Mouse (Mus musculus) erythroblast, embryonic 14.5 days (primary cell): ENCODE measurements around the gene Zbtb14. TPM values are rescaled to one million over a fixed set of nuclear protein-coding genes. Genes with fewer than 3 reads are reported as not detected.

Source experiments
- H3K27me3 ChIP-seq: 2 replicates; pipeline ENCODE4 v1.6.1; 2012; ENCODE audit warnings: inconsistent platforms; ENCODE audit not compliant: control insufficient read depth
- H3K36me3 ChIP-seq: 2 replicates; pipeline ENCODE4 v1.6.1; 2012; ENCODE audit warnings: mild to moderate bottlenecking, inconsistent platforms; ENCODE audit not compliant: control insufficient read depth
- H3K4me1 ChIP-seq: 2 replicates; pipeline ENCODE4 v1.6.1; 2012; ENCODE audit warnings: inconsistent platforms; ENCODE audit not compliant: control insufficient read depth
- H3K4me3 ChIP-seq: replicated peaks from 2 replicates; pipeline ENCODE3; 2012; ENCODE audit warnings: moderate library complexity, mild to moderate bottlenecking, inconsistent platforms
- H3K9me3 ChIP-seq: 2 replicates; pipeline ENCODE4 v1.6.1; 2012; ENCODE audit warnings: low read length, inconsistent platforms, mixed read lengths; ENCODE audit not compliant: control insufficient read depth
- GATA1 ChIP-seq: IDR thresholded peaks from 2 replicates; pipeline ENCODE4 v1.6.1; 2012; ENCODE audit warnings: low read length, inconsistent platforms, mixed read lengths
- TAL1 ChIP-seq: IDR thresholded peaks from 3 replicates; pipeline ENCODE4 v1.6.1; 2012; ENCODE audit warnings: low read length, inconsistent platforms, mixed read lengths
- polyA plus RNA-seq: library from polyadenylated mRNA; stranded (reverse); fragments of >175 nt; gene quantifications from 2 replicates; pipeline ENCODE4 v1.2.3, GENCODE M21; 2012

The Zbtb14 gene
- polyA plus RNA-seq, 1 experiment = 0.25 TPM

DNA sequence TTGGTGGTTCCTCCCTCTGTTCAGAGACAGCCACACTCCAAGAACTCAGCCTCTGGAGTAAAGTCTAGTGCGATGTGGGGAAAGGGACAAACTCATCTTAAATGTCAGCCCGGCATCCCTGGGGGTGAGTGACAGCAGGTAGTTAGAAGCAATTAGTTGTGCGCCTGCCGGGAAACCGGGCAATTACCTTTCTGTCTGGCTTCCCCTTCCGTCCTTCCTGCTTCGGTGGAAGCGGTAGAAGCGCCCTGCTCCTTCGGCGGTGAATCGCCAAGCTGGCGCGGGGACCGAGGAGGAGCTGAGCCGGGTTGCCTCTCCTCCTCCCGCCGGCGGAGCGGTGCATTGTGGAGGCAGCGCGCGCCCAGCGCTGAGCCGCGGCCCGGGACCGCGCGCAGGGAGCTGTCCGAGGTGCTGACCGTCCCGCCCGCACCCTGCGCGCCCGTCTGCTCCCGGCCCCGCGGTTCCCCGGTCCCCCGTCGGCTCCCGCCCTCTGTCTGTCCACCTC, 56.2 kb downstream of the Zbtb14 start, which contains the start of gene Akain1:
TSS of gene Akain1 (plus strand) at position 337 of the 502 bp plus-strand sequence.
- Histone ChIP-seq H3K4me3 (peak within 1 kb of the TSS; percentile 24), H3K27me3 (peaks cover 48% of the 10 kb centered on the region), H3K4me1 (peaks cover 8% of the 10 kb centered on the region; the same call in 1 of the 2 replicates), H3K36me3 (no peaks in the 10 kb centered on the region), H3K9me3 (peaks cover under 1% of the 10 kb centered on the region; the same call in 1 of the 2 replicates)
- TF ChIP-seq TAL1 (no peak), GATA1 (no peak)

DNA sequence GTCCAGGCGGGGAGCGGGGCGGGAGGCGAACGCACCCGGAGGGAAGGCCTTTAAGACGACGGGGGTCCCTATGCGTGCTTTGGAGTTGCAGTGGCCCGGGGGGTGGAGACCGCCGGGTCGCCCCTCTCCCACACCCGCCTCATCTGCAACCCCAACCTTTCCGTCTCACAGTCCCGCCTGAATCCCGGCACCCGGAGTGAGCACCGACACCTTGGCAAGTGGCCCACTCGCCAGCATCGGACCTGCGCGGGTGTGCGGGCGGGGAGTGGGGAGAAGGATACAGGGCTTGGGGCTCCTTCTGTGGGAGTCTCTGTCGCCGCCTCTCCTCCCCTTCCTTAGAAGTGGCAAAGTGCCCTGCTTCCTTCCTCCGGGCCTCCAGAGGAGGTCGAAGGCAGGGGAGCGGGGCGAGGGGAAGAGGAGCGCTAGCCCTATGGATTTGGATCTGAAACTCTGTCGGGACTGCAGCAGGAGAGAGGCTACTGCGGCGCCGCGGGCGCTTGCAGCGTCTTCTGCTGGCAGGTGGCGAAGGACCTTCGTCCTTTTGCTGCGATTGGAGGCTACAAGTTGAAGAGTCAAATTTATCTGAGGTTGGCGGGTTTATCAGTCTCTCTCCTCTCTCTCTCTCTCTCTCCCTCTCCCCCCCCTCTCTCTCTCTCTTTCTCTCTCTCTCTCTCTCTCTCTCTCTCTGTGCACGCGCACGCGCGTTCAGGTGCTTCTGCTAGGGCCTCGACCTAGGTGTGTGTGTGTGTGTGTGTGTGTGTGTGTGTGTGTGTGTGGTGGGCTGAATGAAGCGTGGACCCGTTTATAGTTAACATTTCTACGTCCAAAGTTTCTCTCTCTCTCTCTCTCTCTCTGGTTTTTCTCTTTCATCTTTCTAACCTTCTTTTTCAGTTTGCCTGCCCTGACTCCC, 57.0 kb downstream of the Zbtb14 start:
- no peak overlapping the region for H3K4me3 ChIP-seq
- TF ChIP-seq TAL1 = no peak
- TF ChIP-seq GATA1 = no peak
- peaks cover 47% of the 10 kb centered on the region for H3K27me3 ChIP-seq
- peaks cover 8% of the 10 kb centered on the region; the same call in 1 of the 2 replicates for H3K4me1 ChIP-seq
- no peaks in the 10 kb centered on the region for H3K36me3 ChIP-seq
- no peaks in the 10 kb centered on the region; the same call in 1 of the 2 replicates for H3K9me3 ChIP-seq

Other genes with a start within 250 kb of the Zbtb14 start
- gene Akain1, start 56.3 kb downstream of the Zbtb14 start, polyA plus RNA-seq = not detected in 2 replicates